Mouse (Mus musculus) heart, postnatal 36 days (tissue): ENCODE measurements around the gene H2-T24. TPM values are rescaled to one million over a fixed set of nuclear protein-coding genes. Genes with fewer than 3 reads are reported as not detected.
A peak's percentile ranks its signal among the peaks of the same experiment; 100 is the strongest.
"Not testable (repeated sequence)": the region's sequence is repeated elsewhere in the genome, so short reads cannot be mapped to it uniquely, and the experiment has no call there.

Source experiments
- DNase-seq, 2 experiments: peaks; one replicate each; pipeline ENCODE4 v3.0.0; 2021 to 2022
- intact Hi-C: fragments of 180-260 bp; cut with DNase I; formaldehyde crosslinking; loops from one replicate; pipeline ENCODE4 v1.15.1; 2025
- total RNA-seq, 2 experiments: library from RNA; stranded (reverse); gene quantifications; 2 replicates each; pipeline ENCODE4 v1.2.3; 2021

H2-T24 gene
- 10 to 100 TPM in 1 of 2 experiments, 1 to 10 TPM in 1; 6.5 to 14.0 TPM for total RNA-seq

GRCm38 (mm10) chr17:36020191-36021073 is at the start of gene H2-T24:
TSS of gene H2-T24 (minus strand) at chr17:36020560.
- peak; percentile 70 to 82 for DNase-seq
- intact Hi-C loops: loop anchor here (1.0 kb wide), 2 partner anchors 12 to 23 kb away; partner anchors contain the start of gene H2-T23

DNA sequence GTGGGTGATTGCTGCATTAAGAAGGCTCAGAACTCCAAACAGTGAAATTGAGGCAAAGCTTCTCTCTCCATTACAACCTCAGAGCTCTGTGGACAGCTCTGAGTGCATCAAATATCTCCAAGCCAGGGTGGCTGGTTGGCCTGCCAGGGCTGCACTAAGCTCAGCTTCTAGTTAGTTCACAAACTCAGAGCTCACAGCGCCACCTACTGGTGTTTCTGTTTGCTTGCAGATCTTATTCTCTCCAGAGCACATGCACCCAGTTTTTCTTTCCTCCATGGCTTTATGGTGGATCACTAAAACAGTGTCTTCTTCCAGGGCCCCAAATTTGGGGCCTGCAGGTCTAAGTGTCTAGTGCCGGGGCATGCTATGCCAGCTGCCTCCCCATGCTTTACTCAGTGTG is 40.5 kb upstream of the H2-T24 start:
- intact Hi-C loops: loop anchor here (1.0 to 10.0 kb wide), 2 partner anchors 126 to 131 kb away; no protein-coding TSS in a partner anchor
- DNase-seq: peak; percentile 80 to 87

- intact Hi-C loops, DNase-seq: not testable (repeated sequence)
Observed at GRCm38 (mm10) chr17:36058362-36058761, 38.0 kb upstream of the H2-T24 start, which contains the start of gene Gm11127. TSS of gene Gm11127 (minus strand) at chr17:36058371.

DNA sequence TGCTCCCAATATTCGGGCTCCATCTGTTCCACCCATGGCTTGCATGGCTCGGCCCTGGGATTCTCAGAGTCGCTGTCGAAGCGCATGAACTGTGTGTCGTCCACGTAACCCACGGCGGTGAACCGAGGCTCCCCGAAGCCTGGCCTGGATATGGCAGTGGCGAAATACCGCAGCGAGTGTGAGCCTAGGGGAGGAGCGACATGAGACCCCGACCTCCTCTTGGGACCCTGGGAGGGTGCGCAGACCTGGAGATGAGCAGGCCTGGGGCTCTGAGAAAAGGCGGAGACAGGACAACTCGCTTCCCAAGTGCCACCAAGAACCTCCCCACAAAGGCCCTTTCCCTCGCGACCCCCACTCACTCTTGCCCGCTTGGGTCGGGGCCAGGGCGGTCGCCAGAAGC is 37.6 kb upstream of the H2-T24 start:
- intact Hi-C loops: not testable (repeated sequence)

DNA sequence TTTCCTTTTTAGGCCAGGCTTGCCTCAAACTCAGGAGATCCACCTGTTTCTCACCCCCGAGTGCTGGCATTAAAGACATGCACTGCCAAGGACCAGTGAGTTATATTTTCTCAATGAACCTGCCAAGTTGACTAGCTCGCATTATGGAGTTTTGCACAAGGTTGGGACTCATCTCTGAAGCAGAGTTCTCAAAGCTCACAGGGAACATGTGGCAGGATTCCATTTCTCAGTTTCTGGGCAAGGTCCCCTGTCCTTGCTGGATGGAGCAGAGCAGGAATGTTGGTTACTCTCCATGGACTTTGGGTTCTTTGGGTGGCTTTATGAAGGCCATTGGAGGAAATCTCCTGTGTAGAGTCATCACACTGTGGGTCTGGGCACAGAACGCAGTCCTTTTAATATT is 22.9 kb upstream of the H2-T24 start:
- intact Hi-C loops: no loop called here
- DNase-seq: no peak

More for the DNA sequence above, 37.6 kb upstream of the H2-T24 start:
- not testable (repeated sequence) for DNase-seq

DNA sequence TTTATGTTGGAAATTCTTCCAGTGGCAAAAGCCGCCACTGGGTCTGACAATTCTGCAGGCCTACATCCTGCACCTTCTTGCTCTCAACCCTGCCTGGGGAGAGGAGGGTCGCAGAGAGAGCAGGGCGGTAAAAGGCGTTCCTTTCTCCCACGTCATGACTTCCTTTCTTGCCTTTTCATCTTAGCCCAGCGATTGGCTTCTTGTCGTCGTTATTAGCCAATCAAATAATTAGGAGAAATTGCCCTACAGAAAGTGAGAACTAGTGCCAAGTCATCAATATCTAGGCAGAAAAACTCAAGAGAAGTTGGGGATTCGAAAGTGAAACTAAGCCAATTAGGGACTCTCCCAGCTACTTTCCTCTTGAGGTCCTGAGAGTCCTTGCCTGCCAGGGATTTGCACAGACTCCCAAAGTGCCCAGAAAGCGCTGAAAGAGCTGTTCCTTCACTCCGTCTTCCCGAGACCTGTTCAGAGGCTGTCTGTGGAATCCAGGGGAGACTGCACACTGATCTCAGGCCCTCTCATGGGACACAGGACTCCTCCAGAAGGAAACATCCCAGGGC is 22.3 kb upstream of the H2-T24 start, which contains the start of the genes H2-T22 and Gm6034:
TSS of gene H2-T22 (minus strand) at position 138 of the 560 bp plus-strand sequence.
TSS of gene Gm6034 (plus strand) at position 352 of the 560 bp plus-strand sequence.
- intact Hi-C loops: not testable (repeated sequence)
- DNase-seq: peak; percentile 66 to 72

GRCm38 (mm10) chr17:36042055-36042454 is 21.7 kb upstream of the H2-T24 start:
- intact Hi-C loops: not testable (repeated sequence)

GRCm38 (mm10) chr17:36040604-36041003 is 20.2 kb upstream of the H2-T24 start:
- DNase-seq, intact Hi-C loops: not testable (repeated sequence)

More at GRCm38 (mm10) chr17:36042055-36042454, 21.7 kb upstream of the H2-T24 start:
- not testable (repeated sequence) for DNase-seq

GRCm38 (mm10) chr17:36036126-36036525 is 15.8 kb upstream of the H2-T24 start:
- intact Hi-C loops: loop anchor here (10.0 kb wide), 1 partner anchor 101 kb away; no protein-coding TSS in a partner anchor
- not testable (repeated sequence) for DNase-seq

- intact Hi-C loops: loop anchor here (1.0 to 10.0 kb wide), 2 partner anchors 38 to 100 kb away; no protein-coding TSS in a partner anchor
- DNase-seq: peak; percentile 65 to 68
Observed at GRCm38 (mm10) chr17:36035010-36035638, 14.8 kb upstream of the H2-T24 start.

GRCm38 (mm10) chr17:36034524-36034923 is 14.2 kb upstream of the H2-T24 start:
- not testable (repeated sequence) for DNase-seq
- intact Hi-C loops: loop anchor here (10.0 kb wide), 1 partner anchor 100 kb away; no protein-coding TSS in a partner anchor

DNA sequence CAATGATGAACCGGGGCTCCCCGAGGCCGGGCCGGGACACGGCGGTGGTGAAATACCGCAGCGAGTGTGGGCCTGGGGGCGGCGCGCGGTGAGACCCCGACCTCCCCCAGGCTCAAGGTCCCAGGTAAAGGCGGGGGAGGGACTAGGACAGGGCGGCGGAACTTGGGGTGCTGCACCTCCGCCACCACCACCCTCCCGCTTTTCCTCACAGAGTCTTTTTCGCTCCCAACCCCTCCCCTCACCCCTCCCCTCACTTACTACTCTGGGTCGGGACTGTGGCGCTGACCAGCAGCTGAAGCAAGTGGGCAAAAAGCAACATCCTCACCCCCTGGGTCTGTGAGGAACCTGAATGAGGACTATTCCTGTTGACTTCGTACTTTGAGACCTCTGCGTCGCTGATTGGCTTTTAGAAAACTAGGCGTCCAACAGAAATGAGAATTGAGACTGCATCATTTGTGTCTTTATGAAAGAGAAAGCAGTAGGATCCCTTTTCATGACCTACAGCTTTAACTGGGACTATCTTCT is 12.1 kb upstream of the H2-T24 start, which contains the start of gene H2-T23:
TSS of gene H2-T23 (minus strand) at position 505 of the 525 bp plus-strand sequence.
- intact Hi-C loops: loop anchor here (1.0 to 10.0 kb wide), 2 partner anchors 12 to 98 kb away; partner anchors contain the start of gene H2-T24
- peak; percentile 65 to 66 for DNase-seq

- DNase-seq: peak; percentile 52 to 69
- intact Hi-C loops: loop anchor here (1.0 to 10.0 kb wide), 2 partner anchors 11 to 97 kb away; partner anchors contain the start of gene H2-T24
Observed at GRCm38 (mm10) chr17:36031583-36032331, 11.4 kb upstream of the H2-T24 start.

DNA sequence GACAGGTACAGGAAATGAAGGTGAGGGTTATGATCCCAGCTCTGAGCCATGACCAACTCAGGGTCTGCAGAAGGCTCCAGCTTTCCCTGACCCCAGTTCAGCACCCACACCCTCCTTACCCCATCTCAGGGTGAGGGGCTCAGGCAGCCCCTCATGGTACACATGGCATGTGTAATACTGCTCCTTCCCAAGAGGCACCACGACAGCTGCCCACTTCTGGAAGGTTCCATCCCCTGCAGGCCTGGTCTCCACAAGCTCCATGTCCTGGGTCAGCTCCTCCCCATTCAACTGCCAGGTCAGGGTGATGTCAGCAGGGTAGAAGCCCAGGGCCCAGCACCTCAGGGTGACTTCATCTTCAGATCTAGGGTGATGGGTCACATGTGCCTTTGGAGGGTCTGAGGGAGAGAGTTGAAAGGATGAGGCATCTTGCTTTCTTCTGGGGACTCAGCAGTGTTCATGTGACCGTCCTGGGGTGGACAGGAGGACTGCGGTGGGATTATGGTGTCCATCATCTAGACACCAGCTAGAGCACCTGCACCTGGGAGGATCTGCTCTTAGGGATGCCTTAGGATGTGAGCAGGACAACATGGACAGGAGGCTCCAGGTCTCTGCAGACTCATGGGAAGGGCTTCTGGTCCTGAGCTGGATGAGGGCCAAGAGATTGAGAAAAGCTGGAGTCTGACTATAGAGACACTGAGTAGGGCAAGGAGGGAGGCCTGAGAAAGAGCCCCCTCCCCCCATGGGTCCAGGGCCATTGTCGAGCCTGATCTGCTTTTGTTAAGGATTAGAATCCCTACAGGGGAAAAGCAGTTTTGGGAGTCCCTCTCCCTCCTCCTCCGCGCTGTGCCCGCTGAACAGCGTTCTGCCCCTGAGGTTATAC is 10.6 kb upstream of the H2-T24 start:
- peak in 1 of 2 experiments; percentile 24 for DNase-seq
- intact Hi-C loops: loop anchor here (10.0 kb wide), 1 partner anchor 96 kb away; no protein-coding TSS in a partner anchor

DNA sequence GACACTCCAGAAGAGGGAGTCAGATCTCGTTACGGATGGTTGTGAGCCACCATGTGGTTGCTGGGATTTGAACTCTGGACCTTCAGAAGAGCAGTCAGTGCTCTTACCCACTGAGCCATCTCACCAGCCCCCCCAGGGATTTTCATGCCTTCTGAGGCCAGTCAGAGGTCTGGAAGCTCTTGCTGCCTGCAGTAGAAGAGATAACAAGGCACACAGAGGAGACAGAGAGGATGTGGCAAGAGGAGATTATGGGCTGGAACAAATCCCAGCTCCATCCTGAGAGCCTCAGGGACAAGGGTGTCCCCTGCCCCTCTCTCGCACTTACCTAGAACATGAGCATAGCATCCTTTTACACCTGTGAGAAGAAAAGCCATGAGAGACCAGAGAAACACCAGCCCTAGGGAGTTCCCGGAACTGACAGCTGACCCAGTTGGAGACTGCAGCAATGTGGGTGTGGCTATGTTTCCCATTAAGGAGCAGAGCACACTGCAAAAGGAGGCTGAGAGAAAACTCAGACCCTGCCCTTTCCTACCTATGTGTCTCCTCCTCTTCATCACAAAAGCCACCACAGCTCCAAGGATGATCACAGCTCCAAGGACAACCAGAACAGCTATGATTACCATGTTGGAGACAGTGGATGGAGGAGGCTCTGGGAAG is 9.8 kb upstream of the H2-T24 start:
- intact Hi-C loops: loop anchor here (10.0 kb wide), 1 partner anchor 95 kb away; no protein-coding TSS in a partner anchor
- DNase-seq: peak in 1 of 2 experiments; percentile 21

DNA sequence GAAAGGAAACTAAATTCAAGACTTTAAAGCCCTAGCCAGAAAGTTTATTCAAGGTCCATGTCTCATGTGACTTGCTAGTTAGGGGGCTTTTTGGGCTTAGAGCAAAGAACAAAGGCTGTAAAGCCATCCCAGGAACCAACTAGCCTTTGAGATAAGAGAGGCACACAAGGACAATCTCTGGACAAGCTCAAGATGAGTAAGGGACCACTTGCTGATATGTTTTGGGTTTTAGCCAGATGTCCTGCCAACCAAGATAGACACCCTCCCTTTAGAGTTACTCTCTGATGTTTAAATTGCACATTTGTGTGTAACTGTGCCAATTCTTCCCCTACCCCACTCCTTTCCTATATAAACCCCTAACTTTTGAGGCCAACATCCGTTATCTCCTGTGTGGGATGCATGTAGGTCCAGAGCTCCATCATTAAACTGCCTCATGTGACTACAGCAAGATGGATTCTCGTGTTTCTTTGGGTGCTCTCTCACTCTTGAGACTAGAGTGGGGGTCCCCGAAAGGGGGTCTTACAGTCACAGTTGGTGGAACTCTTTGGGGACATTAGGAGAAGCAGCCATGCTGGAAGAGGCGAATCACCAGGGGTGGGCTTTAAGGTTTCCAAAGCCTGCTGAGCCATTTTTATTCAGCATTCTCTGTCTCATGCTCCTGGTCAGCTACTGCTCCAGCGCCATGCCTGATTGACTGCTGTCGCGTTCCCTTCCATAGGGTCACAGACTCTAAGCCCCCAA is 8.7 kb upstream of the H2-T24 start:
- DNase-seq: no peak
- intact Hi-C loops: no loop called here

DNA sequence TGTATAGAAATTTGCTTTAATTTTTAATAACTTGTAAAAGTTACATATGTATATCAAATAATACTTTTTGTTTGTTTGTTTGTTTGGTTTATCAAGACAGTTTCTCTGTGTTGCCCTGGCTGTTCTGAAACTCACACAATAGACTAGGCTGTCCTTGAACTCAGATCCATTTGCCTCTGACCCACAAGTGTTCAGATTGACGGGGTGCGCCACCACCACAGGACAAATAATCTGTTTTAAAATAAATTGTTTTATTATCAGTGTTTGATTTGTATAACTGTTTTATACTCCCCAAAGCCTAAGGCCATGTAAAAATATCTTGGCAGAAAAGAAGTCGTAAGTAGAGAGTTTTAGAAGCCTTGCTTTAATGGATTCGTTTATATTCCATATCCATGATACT is 7.3 kb upstream of the H2-T24 start:
- no peak for DNase-seq
- intact Hi-C loops: no loop called here
